Comparison of ENCODE assay signal across 8 mouse cellular contexts in genomic region chr13:38634256-38634799, GRCm38 (mm10). TPM values are rescaled to one million over a fixed set of nuclear protein-coding genes. Genes with fewer than 3 reads are reported as not detected.
DNase-seq lines count a peak whose midpoint lies in the region; ATAC-seq and TF ChIP-seq lines count a peak whose summit lies in the region.

No protein-coding gene starts in this region.

- no peaks in the 10 kb centered on the region for H3K27me3 ChIP-seq in heart, embryonic 13.5 days (replicated peaks)
- no peaks in the 10 kb centered on the region; the same call in 1 of the 2 replicates for H3K27me3 ChIP-seq in ES-Bruce4 (ENCODE audit: control insufficient read depth, insufficient read depth, low read length, poor library complexity, severe bottlenecking)
- H3K27me3 ChIP-seq in erythroblast, embryonic 14.5 days (ENCODE audit: control insufficient read depth): no peaks in the 10 kb centered on the region
- no peaks in the 10 kb centered on the region for H3K27me3 ChIP-seq in limb, embryonic 13.5 days
- H3K27me3 ChIP-seq in neural tube, embryonic 15.5 days (replicated peaks): no peaks in the 10 kb centered on the region

- H3K36me3 ChIP-seq in heart, embryonic 13.5 days: peaks cover 14% of the 10 kb centered on the region
- no peaks in the 10 kb centered on the region for H3K36me3 ChIP-seq in ES-Bruce4 (ENCODE audit: control insufficient read depth, insufficient read depth, low read length, poor library complexity, severe bottlenecking)
- H3K36me3 ChIP-seq in erythroblast, embryonic 14.5 days (ENCODE audit: control insufficient read depth): peaks cover 26% of the 10 kb centered on the region
- peaks cover 6% of the 10 kb centered on the region for H3K36me3 ChIP-seq in limb, embryonic 13.5 days
- no peaks in the 10 kb centered on the region for H3K36me3 ChIP-seq in neural tube, embryonic 15.5 days

- no peak for TF ChIP-seq CTCF in ES-Bruce4 (IDR thresholded peaks at IDR 0.05; ENCODE audit: low read depth, low read length)

- peak overlapping the region; percentile 83 for H3K4me2 ChIP-seq in heart, embryonic 13.5 days
- peak overlapping the region; percentile 71 for H3K4me2 ChIP-seq in limb, embryonic 13.5 days (replicated peaks)
- peak overlapping the region; percentile 68 for H3K4me2 ChIP-seq in neural tube, embryonic 15.5 days

- no peak for TF ChIP-seq POLR2A in ES-Bruce4 (IDR thresholded peaks at IDR 0.05; ENCODE audit: insufficient read depth, low read length)

- H3K4me1 ChIP-seq in heart, embryonic 13.5 days: peaks cover 15% of the 10 kb centered on the region
- no peaks in the 10 kb centered on the region for H3K4me1 ChIP-seq in ES-Bruce4 (ENCODE audit: control insufficient read depth, insufficient read depth, low read length)
- H3K4me1 ChIP-seq in erythroblast, embryonic 14.5 days (ENCODE audit: control insufficient read depth): peaks cover 58% of the 10 kb centered on the region
- peaks cover 6% of the 10 kb centered on the region; the same call in 1 of the 2 replicates for H3K4me1 ChIP-seq in limb, embryonic 13.5 days
- H3K4me1 ChIP-seq in neural tube, embryonic 15.5 days: peaks cover 6% of the 10 kb centered on the region

- H3K4me3 ChIP-seq in heart, embryonic 13.5 days: peak overlapping the region; percentile 71
- H3K4me3 ChIP-seq in ES-Bruce4 (ENCODE audit: low read depth, low read length): peak overlapping the region; percentile 94
- H3K4me3 ChIP-seq in erythroblast, embryonic 14.5 days (replicated peaks): peak overlapping the region; percentile 67
- H3K4me3 ChIP-seq in limb, embryonic 13.5 days: peak overlapping the region; percentile 69
- H3K4me3 ChIP-seq in neural tube, embryonic 15.5 days (replicated peaks): peak overlapping the region; percentile 85

- ATAC-seq in heart, embryonic 13.5 days (ENCODE audit: extremely low read depth, insufficient number of reproducible peaks, low FRiP score, low TSS enrichment): no peak
- ATAC-seq in inflammation-experienced regulatory T-cells, adult 6 months: peak; percentile 37
- peak; percentile 75 for ATAC-seq in limb, embryonic 13.5 days (ENCODE audit: low FRiP score, low read depth)
- peak; percentile 75 for ATAC-seq in neural tube, embryonic 15.5 days (ENCODE audit: low FRiP score)

- H3K9me3 ChIP-seq in heart, embryonic 13.5 days: no peaks in the 10 kb centered on the region
- no peaks in the 10 kb centered on the region for H3K9me3 ChIP-seq in ES-Bruce4 (replicated peaks; ENCODE audit: control insufficient read depth, insufficient read depth, low read length, poor library complexity, severe bottlenecking)
- no peaks in the 10 kb centered on the region for H3K9me3 ChIP-seq in erythroblast, embryonic 14.5 days (ENCODE audit: control insufficient read depth, low read length)
- H3K9me3 ChIP-seq in limb, embryonic 13.5 days: no peaks in the 10 kb centered on the region
- no peaks in the 10 kb centered on the region for H3K9me3 ChIP-seq in neural tube, embryonic 15.5 days (replicated peaks)

- WGBS in heart, embryonic 13.5 days: under 1% methylated on average over 19 of the region's 19 CpGs
- 1% methylated on average over 19 of the region's 19 CpGs for WGBS in limb, embryonic 13.5 days
- 1% methylated on average over 19 of the region's 19 CpGs for WGBS in neural tube, embryonic 15.5 days

- peak overlapping the region; percentile 84 for H3K9ac ChIP-seq in heart, embryonic 13.5 days
- H3K9ac ChIP-seq in ES-Bruce4 (ENCODE audit: low read depth, poor library complexity, severe bottlenecking): peak overlapping the region; percentile 65
- peak overlapping the region; percentile 76 for H3K9ac ChIP-seq in limb, embryonic 13.5 days
- H3K9ac ChIP-seq in neural tube, embryonic 15.5 days (replicated peaks): peak overlapping the region; percentile 81

- no peak for DNase-seq in heart, adult 9 months (ENCODE audit: low spot score in 2 of 2)
- no peak for DNase-seq in urinary bladder, postnatal 10 days (ENCODE audit: low spot score)

- peak overlapping the region; percentile 79 for H3K27ac ChIP-seq in heart, embryonic 13.5 days (replicated peaks)
- no peak overlapping the region for H3K27ac ChIP-seq in ES-Bruce4 (ENCODE audit: insufficient read depth, low read length)
- no peak overlapping the region; the same call in 1 of the 2 replicates for H3K27ac ChIP-seq in limb, embryonic 13.5 days
- peak overlapping the region; percentile 86 for H3K27ac ChIP-seq in neural tube, embryonic 15.5 days (replicated peaks)

- TF ChIP-seq EP300 in ES-Bruce4 (IDR thresholded peaks at IDR 0.05; ENCODE audit: insufficient read depth, low read depth, low read length): no peak

RNA-seq across cellular contexts. Expression of gene Bloc1s5, which starts 0.6 kb away (rescaled TPM):
- 17.1 and 19.9 TPM in 2 replicates for polyA plus RNA-seq in heart, embryonic 13.5 days (2015; fragmentation: Nextera tagmentation; extraction: Ambion mirVana)
- polyA plus RNA-seq in ES-Bruce4 (2011; ENCODE audit: insufficient read depth, insufficient read length, low read depth, missing spikeins): 3.9 and 5.1 TPM in 2 replicates
- 0.28 and 0.31 TPM in 2 replicates for polyA plus RNA-seq in erythroblast, embryonic 14.5 days (2012)
- polyA plus RNA-seq in inflammation-experienced regulatory T-cells, adult 6 months (2017; shearing (Covaris generic)): 1 to 10 TPM; 5.2 to 5.7 (median 5.7) TPM
- 22.8 and 23.1 TPM in 2 replicates for polyA plus RNA-seq in limb, embryonic 13.5 days (2015; fragmentation: Nextera tagmentation; extraction: Ambion mirVana)
- polyA plus RNA-seq in neural tube, embryonic 15.5 days (2015; fragmentation: Nextera tagmentation; extraction: Ambion mirVana): 18.8 and 19.0 TPM in 2 replicates

RNA-seq across cellular contexts. Expression of gene Eef1e1, which starts 24.5 kb away (rescaled TPM):
- polyA plus RNA-seq in heart, embryonic 13.5 days (2015; fragmentation: Nextera tagmentation; extraction: Ambion mirVana): 31.3 and 41.7 TPM in 2 replicates
- polyA plus RNA-seq in ES-Bruce4 (2011; ENCODE audit: insufficient read depth, insufficient read length, low read depth, missing spikeins): 104 and 128 TPM in 2 replicates
- 1.6 and 2.4 TPM in 2 replicates for polyA plus RNA-seq in erythroblast, embryonic 14.5 days (2012)
- polyA plus RNA-seq in inflammation-experienced regulatory T-cells, adult 6 months (2017; shearing (Covaris generic)): 10 to 100 TPM; 42.6 to 49.3 (median 45.5) TPM
- polyA plus RNA-seq in limb, embryonic 13.5 days (2015; fragmentation: Nextera tagmentation; extraction: Ambion mirVana): 42.4 and 42.8 TPM in 2 replicates
- polyA plus RNA-seq in neural tube, embryonic 15.5 days (2015; fragmentation: Nextera tagmentation; extraction: Ambion mirVana): 98.3 and 100 TPM in 2 replicates

Comparison
In these comparisons a context has a peak if more than half of its experiments do, and no peak if none do; other contexts are left out.
1. H3K27ac ChIP-seq: peak in heart, embryonic 13.5 days (single experiment) and neural tube, embryonic 15.5 days (single experiment); none in ES-Bruce4 (single experiment) and limb, embryonic 13.5 days (single experiment).
2. Peak in every context shown above with its lines, with median percentiles within 50 percentile points of each other: H3K4me2 ChIP-seq, H3K4me3 ChIP-seq and H3K9ac ChIP-seq.